10 mouse cellular contexts compared by ENCODE assay signal in the genomic region with DNA sequence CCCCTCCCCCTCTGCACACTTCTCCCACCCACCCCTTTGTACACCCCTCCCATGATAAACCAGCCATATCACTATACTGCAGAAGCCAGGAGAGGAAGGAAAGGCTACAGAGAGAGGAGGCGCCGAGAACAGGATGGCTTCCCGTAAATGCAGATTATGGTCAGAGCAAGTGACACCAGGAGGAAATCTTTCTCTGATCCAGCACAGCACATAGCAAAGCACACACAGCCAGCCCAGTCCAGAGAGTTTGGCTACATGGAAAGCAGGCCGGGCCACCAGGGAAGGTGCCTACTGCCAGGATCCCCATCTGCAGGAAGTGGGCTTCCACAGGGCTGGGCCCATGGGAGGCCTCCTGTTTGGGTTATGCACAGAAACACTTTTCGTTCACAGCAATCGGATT.
DNase-seq lines count a peak whose midpoint lies in the region; ATAC-seq and TF ChIP-seq lines count a peak whose summit lies in the region.
"Had no signal": no experiment of that assay in that cellular context is flagged by ENCODE, and none has a peak within 500 bp of the region (broad histone marks: within the 10 kb centered on the region; RNA-seq: fewer than 3 reads in every experiment).

No protein-coding gene starts in this region.

- peak overlapping the region; percentile 6; the same call in 1 of the 2 replicates for H3K27ac ChIP-seq in forebrain, embryonic 13.5 days
- H3K27ac ChIP-seq in forebrain, embryonic 12.5 days: no peak overlapping the region
- peak overlapping the region; percentile 56 for H3K27ac ChIP-seq in liver, adult 2 months (replicated peaks; ENCODE audit: insufficient read depth, low read depth, low read length)
- H3K27ac ChIP-seq in hindbrain, embryonic 13.5 days: peak overlapping the region; percentile 78
- H3K27ac ChIP-seq in neural tube, embryonic 12.5 days: no peak overlapping the region
- H3K27ac ChIP-seq: kidney, postnatal 0 days had no signal

- H3K79me2 ChIP-seq in liver, adult 2 months (ENCODE audit: control insufficient read depth, insufficient read depth, low read length): peaks cover 15% of the 10 kb centered on the region; the same call in 1 of the 2 replicates

- H3K9ac ChIP-seq in forebrain, embryonic 13.5 days: no peak overlapping the region
- H3K9ac ChIP-seq in forebrain, embryonic 12.5 days: no peak overlapping the region
- H3K9ac ChIP-seq in liver, adult 2 months (ENCODE audit: low read depth, low read length): no peak overlapping the region
- H3K9ac ChIP-seq in hindbrain, embryonic 13.5 days: no peak overlapping the region
- no peak overlapping the region for H3K9ac ChIP-seq in neural tube, embryonic 12.5 days

- no peak overlapping the region for H3K4me3 ChIP-seq in forebrain, embryonic 13.5 days
- no peak overlapping the region for H3K4me3 ChIP-seq in forebrain, embryonic 12.5 days (replicated peaks)
- H3K4me3 ChIP-seq in liver, adult 2 months (ENCODE audit: insufficient read depth, low read depth, low read length): no peak overlapping the region
- H3K4me3 ChIP-seq in hindbrain, embryonic 13.5 days: no peak overlapping the region
- H3K4me3 ChIP-seq in neural tube, embryonic 12.5 days: no peak overlapping the region

- no peak for TF ChIP-seq CTCF in liver, adult 2 months (IDR thresholded peaks at IDR 0.05; ENCODE audit: low read depth, low read length)

- peaks cover 26% of the 10 kb centered on the region for H3K36me3 ChIP-seq in forebrain, embryonic 13.5 days (ENCODE audit: poor library complexity, severe bottlenecking)
- peaks cover 23% of the 10 kb centered on the region for H3K36me3 ChIP-seq in forebrain, embryonic 12.5 days (replicated peaks)
- no peaks in the 10 kb centered on the region for H3K36me3 ChIP-seq in liver, adult 2 months (ENCODE audit: control insufficient read depth, insufficient read depth, low read length)
- H3K36me3 ChIP-seq in hindbrain, embryonic 13.5 days: no peaks in the 10 kb centered on the region
- no peaks in the 10 kb centered on the region; the same call in 1 of the 2 replicates for H3K36me3 ChIP-seq in neural tube, embryonic 12.5 days

- H3K9me3 ChIP-seq in forebrain, embryonic 13.5 days (replicated peaks): no peaks in the 10 kb centered on the region
- no peaks in the 10 kb centered on the region for H3K9me3 ChIP-seq in forebrain, embryonic 12.5 days
- no peaks in the 10 kb centered on the region for H3K9me3 ChIP-seq in hindbrain, embryonic 13.5 days
- no peaks in the 10 kb centered on the region for H3K9me3 ChIP-seq in neural tube, embryonic 12.5 days

- H3K27me3 ChIP-seq in forebrain, embryonic 13.5 days: no peaks in the 10 kb centered on the region
- H3K27me3 ChIP-seq in forebrain, embryonic 12.5 days: no peaks in the 10 kb centered on the region
- H3K27me3 ChIP-seq in liver, adult 2 months (ENCODE audit: control insufficient read depth, insufficient read depth, low read length): no peaks in the 10 kb centered on the region
- H3K27me3 ChIP-seq in hindbrain, embryonic 13.5 days: no peaks in the 10 kb centered on the region
- H3K27me3 ChIP-seq in neural tube, embryonic 12.5 days (replicated peaks): no peaks in the 10 kb centered on the region

- DNase-seq in liver, adult 2 months (ENCODE audit: extremely low read depth, low read depth, low spot score): no peak
- DNase-seq in liver: no peak
- no peak for DNase-seq in right cerebral cortex, adult 18-20 months
- DNase-seq in retina, embryonic 14.5 days (ENCODE audit: low spot score): no peak
- DNase-seq: lung, postnatal 14 days had no signal

- 88% methylated on average over 6 of the region's 6 CpGs for WGBS in forebrain, embryonic 13.5 days
- 90% methylated on average over 6 of the region's 6 CpGs for WGBS in forebrain, embryonic 12.5 days
- 73% methylated on average over 6 of the region's 6 CpGs for WGBS in liver, adult 2 months
- WGBS in hindbrain, embryonic 13.5 days: 64% methylated on average over 6 of the region's 6 CpGs
- WGBS in neural tube, embryonic 12.5 days: 59% methylated on average over 6 of the region's 6 CpGs

- H3K4me2 ChIP-seq in forebrain, embryonic 13.5 days: no peak overlapping the region
- H3K4me2 ChIP-seq in forebrain, embryonic 12.5 days: no peak overlapping the region
- no peak overlapping the region for H3K4me2 ChIP-seq in hindbrain, embryonic 13.5 days
- H3K4me2 ChIP-seq in neural tube, embryonic 12.5 days (replicated peaks): no peak overlapping the region

- peaks cover 36% of the 10 kb centered on the region for H3K4me1 ChIP-seq in forebrain, embryonic 13.5 days
- peaks cover 30% of the 10 kb centered on the region for H3K4me1 ChIP-seq in forebrain, embryonic 12.5 days
- H3K4me1 ChIP-seq in liver, adult 2 months (ENCODE audit: control insufficient read depth, insufficient read depth, low read length): peaks cover 10% of the 10 kb centered on the region
- peaks cover 38% of the 10 kb centered on the region for H3K4me1 ChIP-seq in hindbrain, embryonic 13.5 days (replicated peaks)
- peaks cover 27% of the 10 kb centered on the region for H3K4me1 ChIP-seq in neural tube, embryonic 12.5 days

- no peak for ATAC-seq in forebrain, embryonic 13.5 days
- ATAC-seq in forebrain, embryonic 12.5 days (ENCODE audit: low FRiP score): no peak
- ATAC-seq in hindbrain, embryonic 13.5 days (ENCODE audit: low FRiP score): 0 out of 2 replicates have a peak, but pooled peaks have one; percentile 36
- ATAC-seq in neural tube, embryonic 12.5 days (ENCODE audit: low FRiP score, low read depth): 0 out of 2 replicates have a peak, but pooled peaks have one; percentile 37

- no peak for TF ChIP-seq POLR2A in liver, adult 2 months (IDR thresholded peaks at IDR 0.05; ENCODE audit: extremely low read depth, insufficient read depth, low read length)

Comparison
In these comparisons a context has a peak if more than half of its experiments do, and no peak if none do; other contexts are left out.
1. H3K27ac ChIP-seq: peak in forebrain, embryonic 13.5 days (single experiment), liver, adult 2 months (single experiment) and hindbrain, embryonic 13.5 days (single experiment); none in forebrain, embryonic 12.5 days (single experiment) and neural tube, embryonic 12.5 days (single experiment).
2. ATAC-seq: peak in hindbrain, embryonic 13.5 days (single experiment) and neural tube, embryonic 12.5 days (single experiment); none in forebrain, embryonic 13.5 days (single experiment) and forebrain, embryonic 12.5 days (single experiment).